Mouse (Mus musculus) cerebellum, postnatal 25 days (tissue): ENCODE measurements around the gene Tbc1d2b.
A peak's percentile ranks its signal among the peaks of the same experiment; 100 is the strongest.

Experiments
- DNase-seq, 2 experiments: peaks; one replicate each; pipeline ENCODE4 v3.0.0; 2021; ENCODE audit warnings: mixed read lengths in 2 of 2

Gene Tbc1d2b

DNA sequence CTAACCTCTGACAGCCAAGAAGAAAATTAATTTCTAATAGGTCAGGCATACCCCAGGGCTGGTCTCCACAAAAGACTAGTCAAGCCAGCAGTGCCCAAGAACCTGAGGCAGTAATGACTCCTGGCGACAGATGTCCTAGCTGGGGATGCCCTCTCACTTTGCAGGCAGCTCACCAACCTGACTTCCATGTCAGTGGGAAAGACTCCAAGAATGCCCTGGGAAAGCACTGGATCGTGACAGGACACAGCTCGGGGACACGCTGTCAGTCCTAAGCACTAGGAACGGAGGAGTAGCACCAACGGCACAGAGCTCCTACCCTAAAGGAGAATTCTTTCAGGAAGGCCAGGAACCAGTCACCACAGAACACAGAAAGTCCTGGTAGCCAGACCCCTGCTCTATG lies 28.3 kb downstream of the Tbc1d2b start:
- peak; percentile 31 to 39 for DNase-seq

GRCm38 (mm10) chr9:90241618-90242017 lies 29.0 kb downstream of the Tbc1d2b start:
- DNase-seq = peak in 1 of 2 experiments; percentile 40

DNA sequence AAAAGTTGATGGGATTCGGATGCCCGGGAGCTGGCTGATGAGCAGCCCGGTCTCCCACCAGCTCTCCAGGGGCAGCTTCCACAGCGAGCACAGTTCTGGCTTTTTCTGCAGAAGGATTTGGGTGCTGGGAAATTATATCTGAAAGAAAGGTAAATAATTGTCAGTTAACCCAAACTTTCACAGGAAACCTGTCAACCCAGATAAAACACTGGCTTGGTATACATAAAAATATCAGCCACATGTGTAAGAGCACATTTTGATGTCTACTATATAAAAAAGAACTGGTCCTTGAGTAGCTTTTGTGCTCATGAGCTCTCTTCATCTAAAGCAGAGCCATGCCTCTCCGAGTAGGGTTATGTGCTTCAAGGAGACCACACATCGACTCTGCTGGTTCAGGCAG lies 29.6 kb downstream of the Tbc1d2b start:
- no peak for DNase-seq

- no peak for DNase-seq
Observed at GRCm38 (mm10) chr9:90240560-90240959, 30.0 kb downstream of the Tbc1d2b start.

DNA sequence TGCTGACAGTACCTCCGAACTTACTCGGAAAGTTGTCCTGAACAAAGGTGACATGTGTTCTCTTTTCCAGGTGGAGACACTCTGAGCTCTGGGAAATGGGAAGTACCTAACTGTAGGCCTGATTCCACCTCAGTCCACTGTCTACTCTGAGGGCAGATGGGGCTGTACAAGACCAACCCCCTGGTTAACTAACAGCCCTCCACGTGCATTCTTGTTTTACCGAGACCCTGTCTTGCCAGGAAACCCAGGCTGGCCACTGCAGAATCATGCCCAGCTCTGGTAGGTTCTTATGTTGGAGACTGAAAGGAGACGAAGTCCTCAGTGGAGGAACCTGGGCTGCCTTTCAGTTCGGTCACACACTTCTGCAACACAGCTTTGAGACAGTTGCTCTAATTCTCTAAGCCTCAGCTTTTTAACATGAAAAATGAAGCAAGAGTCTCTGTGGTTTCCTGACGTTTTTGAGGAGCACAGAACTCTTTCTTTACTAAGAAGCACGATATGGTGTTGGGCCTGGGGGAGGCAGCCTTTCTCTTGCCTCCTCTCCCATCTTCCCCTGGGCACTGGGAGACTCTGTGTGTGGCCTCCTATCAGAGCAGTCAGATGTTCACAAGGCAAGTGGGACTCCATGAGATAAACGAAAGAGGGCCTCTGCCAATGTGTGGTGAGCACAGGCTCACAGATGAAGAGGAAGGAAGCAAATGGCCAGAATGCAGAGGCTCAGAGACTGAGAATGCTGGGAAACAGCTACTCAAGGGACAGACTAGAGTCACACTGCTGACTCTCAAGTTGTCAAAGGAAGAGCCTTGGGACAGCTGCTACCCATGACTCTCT lies 33.2 kb downstream of the Tbc1d2b start:
- no peak for DNase-seq

DNA sequence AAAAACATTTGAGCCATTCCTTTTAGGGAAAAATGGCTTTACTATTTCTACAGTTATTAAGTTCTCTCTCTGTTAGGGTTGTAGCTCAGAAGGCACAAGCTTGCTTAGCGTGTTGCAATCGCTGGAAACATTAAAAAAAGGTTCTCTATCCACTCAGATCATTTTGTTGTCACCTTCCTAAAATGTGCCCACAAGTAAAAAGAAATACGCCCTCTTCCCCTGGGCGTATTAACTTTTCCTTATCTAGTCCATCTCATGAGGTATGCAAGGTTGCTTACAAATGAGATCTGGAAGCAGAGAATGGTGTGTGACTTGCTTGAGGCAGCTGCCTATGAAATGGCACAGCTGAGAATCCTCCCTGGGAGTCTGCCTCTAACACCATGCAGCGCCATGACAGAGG lies 33.8 kb downstream of the Tbc1d2b start:
- DNase-seq = no peak

- DNase-seq = no peak
Observed at GRCm38 (mm10) chr9:90235258-90235882, 35.2 kb downstream of the Tbc1d2b start.

DNA sequence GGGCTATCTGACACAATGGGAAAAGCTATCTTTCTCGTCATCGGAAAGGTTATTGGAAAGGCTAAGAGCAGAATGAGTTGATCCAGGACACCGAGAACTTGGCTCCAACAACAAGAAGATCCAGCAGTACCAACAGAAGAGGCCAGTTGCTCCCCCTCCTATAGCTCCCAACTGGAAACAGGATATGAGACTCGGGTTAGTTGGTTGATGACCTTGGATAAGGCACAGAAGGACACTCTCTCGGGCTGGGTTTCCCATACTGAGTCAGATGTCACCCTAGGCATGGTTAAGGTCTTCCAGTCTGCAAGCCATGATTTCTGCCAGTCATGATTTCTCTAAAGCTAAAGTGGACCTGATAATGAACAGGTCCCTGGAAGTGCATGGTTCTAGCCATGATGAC lies 35.8 kb downstream of the Tbc1d2b start:
- no peak for DNase-seq

GRCm38 (mm10) chr9:90233906-90234419 lies 36.6 kb downstream of the Tbc1d2b start:
- DNase-seq = no peak

DNA sequence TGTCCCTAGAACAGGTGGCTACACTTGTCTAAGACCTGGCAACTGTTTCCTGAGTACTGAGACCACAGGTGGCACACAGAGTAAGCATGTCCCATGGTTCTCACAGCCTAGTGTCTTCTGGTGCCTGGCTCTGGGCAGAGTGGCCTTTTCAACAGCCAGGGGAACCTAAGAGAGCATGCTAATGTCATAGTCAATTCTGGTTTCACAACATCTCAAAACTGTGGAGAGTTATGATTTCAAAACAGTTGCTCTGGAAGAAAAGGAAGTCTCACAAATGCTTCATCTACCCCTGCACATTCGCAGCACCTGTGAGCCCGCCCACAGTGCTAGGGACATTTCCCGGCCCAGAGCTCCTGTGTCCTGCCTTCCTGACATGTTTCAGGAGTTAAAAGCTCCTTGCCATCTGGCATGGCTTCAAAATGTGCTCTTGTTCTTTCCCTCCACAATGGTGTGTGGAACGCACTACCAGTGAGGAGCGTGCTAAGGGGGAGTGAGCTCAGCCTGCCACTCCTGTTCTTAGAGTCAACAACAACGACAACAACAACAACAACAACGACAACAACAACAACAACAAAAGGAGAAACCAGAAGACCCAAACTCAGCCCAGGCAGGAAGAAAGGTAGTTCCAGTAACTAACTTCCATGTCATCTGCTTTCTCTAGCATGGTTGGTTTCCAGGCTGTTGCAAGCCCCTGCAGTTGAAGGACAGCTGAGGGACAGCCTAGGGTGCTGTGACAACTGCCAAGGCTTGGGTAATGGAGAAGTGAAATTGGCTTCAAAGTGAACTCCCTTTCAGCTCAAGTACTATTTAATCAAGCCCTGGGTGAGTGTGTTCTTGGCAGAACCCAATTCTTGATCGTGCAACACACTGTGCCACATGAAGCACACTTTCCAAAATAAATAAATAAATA lies 37.6 kb downstream of the Tbc1d2b start:
- no peak for DNase-seq

GRCm38 (mm10) chr9:90227171-90227570 lies 43.4 kb downstream of the Tbc1d2b start:
- DNase-seq = no peak

DNA sequence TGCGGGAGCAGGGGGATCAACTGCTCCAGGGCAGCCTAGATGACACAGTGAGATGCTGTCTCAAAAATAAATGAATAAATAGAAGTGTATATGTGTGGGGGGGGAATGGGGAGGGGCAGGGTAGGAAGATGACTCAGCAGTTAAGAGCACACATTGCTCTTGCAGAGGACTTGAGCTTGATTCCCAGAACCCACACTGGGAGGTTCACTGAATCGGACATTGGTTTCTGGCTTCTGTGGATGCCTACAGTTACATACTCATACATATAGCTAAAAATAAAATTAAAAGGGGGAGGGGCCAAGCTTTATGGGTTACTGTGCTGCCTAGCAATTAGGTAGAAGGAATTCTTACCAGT lies 43.9 kb downstream of the Tbc1d2b start:
- no peak for DNase-seq

DNA sequence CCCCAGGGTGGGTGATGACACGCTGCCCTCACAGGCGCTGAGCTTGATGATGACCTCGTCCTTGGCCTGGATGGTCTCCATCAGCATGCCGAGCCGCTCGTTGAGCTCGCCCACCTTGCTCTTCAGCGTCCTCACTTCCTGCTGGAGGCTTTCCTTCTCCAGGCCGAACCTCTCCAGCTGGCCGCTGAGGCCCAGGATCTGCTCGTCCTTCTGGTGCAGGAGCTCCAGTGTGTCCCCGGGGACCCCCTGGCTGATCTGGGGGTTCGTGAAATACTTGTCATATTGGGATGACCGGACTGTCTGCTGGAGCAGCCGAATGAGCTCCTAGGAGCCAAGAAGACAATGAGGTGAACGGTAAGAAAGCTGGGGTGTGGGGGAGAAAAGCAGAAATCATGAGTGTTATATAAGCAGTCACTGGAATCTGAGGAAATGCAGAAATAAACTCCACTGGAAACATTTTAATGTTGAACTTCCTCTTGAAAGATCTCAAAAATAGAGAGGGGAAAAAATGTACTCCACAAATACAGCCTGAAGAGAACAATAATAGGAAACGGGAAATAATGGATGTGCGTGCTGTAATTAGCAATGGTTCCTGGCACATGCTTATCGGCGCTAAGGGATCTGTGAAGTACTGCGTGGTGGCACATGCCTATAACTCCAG lies 44.4 kb downstream of the Tbc1d2b start:
- DNase-seq = no peak

DNA sequence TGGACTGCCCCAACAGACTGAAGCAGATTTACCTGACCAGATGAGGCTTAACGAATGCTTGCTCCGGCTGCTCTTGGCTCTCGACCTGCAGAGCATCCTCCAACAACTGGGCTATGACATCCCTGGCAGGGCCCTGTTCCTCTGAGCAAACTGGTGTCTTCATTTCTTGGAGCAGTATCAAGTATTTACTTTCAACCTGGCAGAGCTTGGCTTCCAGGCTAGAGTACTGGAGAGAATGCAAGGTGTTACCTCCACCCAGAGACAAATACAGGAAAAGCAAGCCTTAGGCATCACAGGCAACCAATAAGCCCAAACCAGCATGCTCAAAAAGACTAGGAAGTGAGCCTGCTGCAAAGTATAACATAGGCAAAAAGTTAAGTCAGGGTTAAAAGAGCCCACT lies 48.3 kb downstream of the Tbc1d2b start:
- no peak for DNase-seq

GRCm38 (mm10) chr9:90217501-90217900 lies 53.1 kb downstream of the Tbc1d2b start:
- no peak for DNase-seq

GRCm38 (mm10) chr9:90216259-90217001 lies 54.2 kb downstream of the Tbc1d2b start:
- no peak for DNase-seq

DNA sequence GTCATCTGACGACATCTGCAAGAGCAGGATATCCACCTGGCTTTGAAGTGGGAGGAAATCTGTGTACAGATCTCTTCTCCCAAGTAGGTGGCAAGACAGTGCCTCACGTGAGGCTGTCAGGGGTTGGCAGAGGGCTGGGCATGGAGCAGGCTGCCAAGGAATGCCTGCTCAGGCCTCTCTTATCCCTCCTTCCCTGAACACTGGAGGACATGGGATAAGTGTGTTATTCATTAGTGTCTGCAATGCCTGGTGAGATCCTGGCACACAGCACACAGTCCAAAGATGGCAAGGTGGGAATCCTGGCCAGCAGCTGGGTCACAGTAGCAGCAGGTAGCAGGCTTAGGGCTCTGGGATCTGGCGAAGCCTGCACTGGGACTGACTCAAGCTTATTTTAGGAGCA lies 57.5 kb downstream of the Tbc1d2b start:
- peak; percentile 61 to 68 for DNase-seq

DNA sequence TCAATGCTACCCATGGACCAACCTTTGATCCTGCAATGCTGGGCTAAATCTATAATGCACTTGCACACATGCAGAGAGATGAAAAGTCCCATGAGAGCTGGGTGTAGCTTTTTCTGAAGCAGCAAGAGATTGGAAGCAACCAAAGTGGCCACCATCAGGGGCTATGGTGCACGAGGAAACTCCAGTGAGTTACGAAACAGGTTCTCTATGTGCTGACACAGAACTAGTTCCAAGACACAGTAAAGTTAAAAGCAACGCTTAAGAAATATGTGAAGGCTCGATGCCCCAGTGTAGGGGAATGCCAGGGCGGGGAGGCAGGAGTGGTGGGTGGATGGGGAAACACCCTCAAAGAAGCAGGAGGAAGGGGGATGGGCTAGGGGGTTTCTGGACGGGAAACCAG lies 61.9 kb downstream of the Tbc1d2b start:
- no peak for DNase-seq

- DNase-seq = no peak
Observed at GRCm38 (mm10) chr9:90207808-90208207, 62.8 kb downstream of the Tbc1d2b start.

- DNase-seq = peak; percentile 79 to 91
Observed at GRCm38 (mm10) chr9:90206500-90206899, 64.1 kb downstream of the Tbc1d2b start.

GRCm38 (mm10) chr9:90204396-90204915 lies 66.1 kb downstream of the Tbc1d2b start:
- peak in 1 of 2 experiments; percentile 40 for DNase-seq

DNA sequence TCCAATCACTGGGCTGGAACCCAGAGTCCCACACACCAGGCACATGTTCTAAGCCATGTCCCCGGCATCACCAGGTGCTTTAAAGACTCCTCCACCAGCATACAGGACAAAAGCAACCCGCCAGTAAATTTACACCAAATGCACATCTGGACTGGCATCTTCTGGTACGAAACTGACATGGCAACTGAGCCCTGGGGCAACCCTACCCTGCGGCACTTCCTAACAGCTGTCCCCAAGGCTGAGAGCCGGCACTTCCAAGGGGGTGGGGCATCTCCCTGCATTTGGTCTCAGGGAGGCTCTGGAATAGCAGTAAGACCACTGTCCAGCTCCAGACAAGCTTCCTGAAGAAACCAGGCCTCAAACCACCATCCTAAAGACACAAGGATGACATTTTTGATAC lies 67.4 kb downstream of the Tbc1d2b start:
- DNase-seq = no peak
